Mouse (Mus musculus): ENCODE measurements around the gene Ifih1. TPM values are rescaled to one million over a fixed set of nuclear protein-coding genes. Genes with fewer than 3 reads are reported as not detected.

Ifih1 gene
- total and polyA plus RNA-seq, 2 experiments from 2014 or later: 2.0 to 3.5 TPM

DNA sequence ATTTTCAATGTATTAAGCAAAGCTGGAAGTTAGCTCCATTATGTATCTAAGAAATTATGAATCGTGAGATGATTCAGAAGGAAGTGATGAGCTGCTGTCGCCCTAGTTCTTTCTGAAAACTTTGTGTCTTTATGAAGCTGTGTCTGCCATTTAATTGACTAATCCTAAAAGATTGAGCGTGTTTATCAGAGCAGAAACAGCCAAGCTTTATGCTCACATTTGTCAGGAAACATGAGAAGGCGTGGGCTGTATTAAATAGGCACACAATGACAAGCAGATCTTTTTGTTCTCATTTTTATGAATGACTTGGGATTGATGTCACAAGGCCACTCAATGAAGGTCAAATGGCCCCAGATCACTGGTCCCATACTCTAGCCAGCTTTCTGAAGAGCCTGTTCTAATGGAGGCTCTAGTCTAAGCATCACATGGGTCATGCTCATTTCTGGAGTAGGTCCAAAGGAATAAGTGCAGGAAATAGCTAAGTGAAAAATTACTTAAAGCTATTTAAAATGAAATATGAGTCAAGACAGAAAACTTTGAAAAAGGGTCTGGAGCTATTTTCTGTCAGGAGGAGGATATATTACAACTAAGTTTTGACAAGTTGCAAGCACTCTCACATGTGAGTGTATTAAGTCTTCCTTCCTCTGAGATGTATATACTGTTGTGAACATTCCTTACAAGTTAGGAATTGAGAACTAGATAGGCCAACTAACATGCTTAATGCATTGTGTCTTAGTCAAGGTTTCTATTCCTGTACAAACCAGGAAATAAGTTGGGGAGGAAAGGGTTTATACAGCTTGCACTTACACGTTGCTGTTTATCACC lies 83.2 kb downstream of the Ifih1 start:
- TF ChIP-seq CTCF (IDR thresholded peaks at IDR 0.05; ENCODE audit: low read depth): no peak
- WGBS: 67% methylated on average over 5 of the region's 5 CpGs
- Histone ChIP-seq H3K4me1 (ENCODE audit: insufficient read depth, low read length) (no peaks in the 10 kb centered on the region), H3K4me3 (ENCODE audit: low read length) (no peak overlapping the region), H3K27ac (no peak overlapping the region), H3K9ac (replicated peaks; ENCODE audit: low read length) (no peak overlapping the region), H3K9me3 (ENCODE audit: low read length) (no peaks in the 10 kb centered on the region), H3K4me2 (ENCODE audit: low read depth, low read length) (no peak overlapping the region), H3K27me3 (ENCODE audit: insufficient read depth, low read length) (no peaks in the 10 kb centered on the region), H3K36me3 (ENCODE audit: insufficient read depth, low read length) (no peaks in the 10 kb centered on the region)
- DNase-seq (ENCODE audit: low spot score): no peak
- ATAC-seq: no peak

DNA sequence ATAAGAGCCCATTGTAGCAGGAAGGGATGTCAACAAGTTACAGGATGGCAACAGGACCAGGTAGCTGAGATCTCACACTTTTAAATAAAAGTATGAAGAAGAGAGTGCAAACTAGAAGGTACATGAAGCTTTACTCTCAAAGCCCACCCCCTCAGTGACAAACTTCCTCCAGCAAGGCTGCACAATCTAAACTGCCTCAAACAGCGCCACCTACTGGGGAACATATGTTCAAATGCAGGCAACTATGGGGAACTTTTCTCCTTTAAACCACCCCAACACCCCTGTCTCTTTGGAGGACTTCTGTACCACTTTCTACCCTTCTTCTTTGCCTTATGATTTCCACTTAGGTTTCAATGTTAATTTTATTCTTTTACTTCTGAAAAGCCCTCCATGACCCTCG lies 88.6 kb downstream of the Ifih1 start:
- Histone ChIP-seq H3K4me2 (ENCODE audit: low read depth, low read length) (no peak overlapping the region), H3K9me3 (ENCODE audit: low read length) (no peaks in the 10 kb centered on the region), H3K27me3 (ENCODE audit: insufficient read depth, low read length) (no peaks in the 10 kb centered on the region), H3K36me3 (ENCODE audit: insufficient read depth, low read length) (no peaks in the 10 kb centered on the region), H3K4me1 (ENCODE audit: insufficient read depth, low read length) (no peaks in the 10 kb centered on the region), H3K4me3 (ENCODE audit: low read length) (no peak overlapping the region), H3K27ac (no peak overlapping the region), H3K9ac (replicated peaks; ENCODE audit: low read length) (no peak overlapping the region)
- DNase-seq (ENCODE audit: low spot score) (no peak), ATAC-seq (no peak)
- WGBS: 77% methylated on average over 2 of the region's 2 CpGs
- peak; percentile 30; the same call in 1 of the 2 replicates for TF ChIP-seq CTCF (IDR thresholded peaks at IDR 0.05; ENCODE audit: low read depth)

DNA sequence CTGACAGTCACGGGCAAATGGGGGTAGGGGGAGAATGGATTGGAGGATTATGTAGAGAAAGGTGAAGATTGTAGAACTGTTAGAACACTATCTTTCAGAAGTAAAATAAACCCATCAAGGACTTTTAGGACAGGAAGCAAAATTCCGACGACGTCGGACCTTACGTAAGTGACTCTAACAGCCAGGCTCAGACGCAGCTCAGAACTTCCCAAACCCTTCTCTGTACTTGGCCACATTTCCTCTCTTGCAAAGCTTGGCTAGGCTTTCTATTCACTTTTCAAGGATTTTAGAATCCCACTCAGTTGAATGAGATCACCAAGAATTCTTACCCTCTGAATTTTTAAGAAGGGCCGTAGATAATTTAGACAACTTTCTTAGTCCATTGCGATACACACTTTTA lies 89.7 kb downstream of the Ifih1 start:
- H3K9ac ChIP-seq (replicated peaks; ENCODE audit: low read length): no peak overlapping the region
- no peak for DNase-seq (ENCODE audit: low spot score)
- no peaks in the 10 kb centered on the region for H3K36me3 ChIP-seq (ENCODE audit: insufficient read depth, low read length)
- H3K9me3 ChIP-seq (ENCODE audit: low read length): no peaks in the 10 kb centered on the region
- ATAC-seq: no peak
- no peak overlapping the region for H3K4me3 ChIP-seq (ENCODE audit: low read length)
- no peak for TF ChIP-seq CTCF (IDR thresholded peaks at IDR 0.05; ENCODE audit: low read depth)
- no peak overlapping the region for H3K27ac ChIP-seq
- no peak overlapping the region for H3K4me2 ChIP-seq (ENCODE audit: low read depth, low read length)
- 93% methylated on average over 9 of the region's 9 CpGs for WGBS
- H3K4me1 ChIP-seq (ENCODE audit: insufficient read depth, low read length): no peaks in the 10 kb centered on the region
- H3K27me3 ChIP-seq (ENCODE audit: insufficient read depth, low read length): no peaks in the 10 kb centered on the region

DNA sequence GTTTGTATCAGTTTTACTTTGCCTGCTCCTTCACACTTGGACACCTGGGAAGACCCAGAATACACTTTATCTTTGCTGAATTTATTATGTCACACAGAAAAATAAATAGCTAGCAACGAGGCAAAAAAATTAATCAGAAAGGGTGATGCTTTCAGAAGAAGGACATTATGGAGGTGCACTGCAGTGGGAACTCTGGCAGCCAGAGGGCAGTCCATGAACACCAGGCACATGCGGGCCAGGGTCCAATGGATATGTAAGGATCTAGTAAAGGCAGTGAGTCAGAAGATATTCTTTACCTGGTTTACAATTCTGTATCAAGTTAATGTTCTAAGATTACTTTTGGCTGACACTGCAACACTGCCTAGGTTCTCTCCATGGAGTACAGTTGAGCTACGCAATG lies 96.4 kb downstream of the Ifih1 start:
- Histone ChIP-seq H3K27ac (no peak overlapping the region), H3K4me2 (ENCODE audit: low read depth, low read length) (no peak overlapping the region), H3K9me3 (ENCODE audit: low read length) (no peaks in the 10 kb centered on the region), H3K4me3 (ENCODE audit: low read length) (no peak overlapping the region), H3K4me1 (ENCODE audit: insufficient read depth, low read length) (no peaks in the 10 kb centered on the region), H3K27me3 (ENCODE audit: insufficient read depth, low read length) (no peaks in the 10 kb centered on the region), H3K36me3 (ENCODE audit: insufficient read depth, low read length) (no peaks in the 10 kb centered on the region), H3K9ac (replicated peaks; ENCODE audit: low read length) (no peak overlapping the region)
- 83% methylated on average over 3 of the region's 3 CpGs for WGBS
- TF ChIP-seq CTCF (IDR thresholded peaks at IDR 0.05; ENCODE audit: low read depth): peak; percentile 37; the same call in 1 of the 2 replicates
- DNase-seq (ENCODE audit: low spot score): no peak
- no peak for ATAC-seq

DNA sequence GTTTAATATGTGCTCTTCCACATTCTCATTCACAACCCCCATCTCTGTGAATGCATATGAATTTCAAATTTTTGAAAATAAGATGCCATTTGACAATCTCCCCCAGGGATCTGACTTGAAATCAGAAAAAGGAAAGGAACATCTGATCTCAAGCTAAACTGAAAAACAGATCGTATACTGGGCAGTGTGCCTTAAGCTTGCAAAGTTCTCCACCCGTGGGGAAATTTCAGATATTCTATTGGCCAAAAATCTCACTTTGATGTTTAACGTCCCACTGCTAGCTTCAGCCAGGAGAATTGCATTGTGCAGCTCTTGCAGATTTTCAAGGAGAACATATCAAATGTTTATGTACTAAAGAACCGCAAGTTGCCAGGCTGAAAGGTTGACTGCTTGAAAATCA lies 96.9 kb downstream of the Ifih1 start:
- no peak for TF ChIP-seq CTCF (IDR thresholded peaks at IDR 0.05; ENCODE audit: low read depth)
- Histone ChIP-seq H3K9me3 (ENCODE audit: low read length) (no peaks in the 10 kb centered on the region), H3K9ac (replicated peaks; ENCODE audit: low read length) (no peak overlapping the region), H3K36me3 (ENCODE audit: insufficient read depth, low read length) (no peaks in the 10 kb centered on the region), H3K27me3 (ENCODE audit: insufficient read depth, low read length) (no peaks in the 10 kb centered on the region), H3K4me1 (ENCODE audit: insufficient read depth, low read length) (no peaks in the 10 kb centered on the region), H3K27ac (no peak overlapping the region), H3K4me2 (ENCODE audit: low read depth, low read length) (no peak overlapping the region), H3K4me3 (ENCODE audit: low read length) (no peak overlapping the region)
- DNase-seq (ENCODE audit: low spot score) (no peak), ATAC-seq (no peak)
- WGBS: 78% methylated on average over 4 of the region's 4 CpGs

DNA sequence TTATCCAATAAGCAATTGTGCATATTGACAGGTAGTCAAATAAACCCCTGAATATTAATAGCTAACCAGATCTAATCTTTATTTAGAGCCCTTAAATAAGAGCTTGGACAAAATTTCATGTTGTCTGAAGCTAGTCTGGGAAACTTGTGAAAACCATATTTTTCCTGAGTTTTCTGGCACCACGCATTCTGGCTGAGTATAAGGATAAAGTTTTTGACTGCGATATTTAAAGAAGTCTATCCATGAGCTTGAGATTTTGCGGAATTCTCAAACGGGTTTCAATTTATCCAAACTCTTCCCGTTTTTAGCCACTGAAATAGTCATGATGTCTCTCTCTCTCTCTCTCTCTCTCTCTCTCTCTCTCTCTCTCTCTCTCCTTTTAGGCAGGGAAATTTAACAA lies 98.0 kb downstream of the Ifih1 start:
- Histone ChIP-seq H3K36me3 (ENCODE audit: insufficient read depth, low read length) (no peaks in the 10 kb centered on the region), H3K27ac (no peak overlapping the region), H3K4me1 (ENCODE audit: insufficient read depth, low read length) (no peaks in the 10 kb centered on the region), H3K9me3 (ENCODE audit: low read length) (no peaks in the 10 kb centered on the region), H3K9ac (replicated peaks; ENCODE audit: low read length) (no peak overlapping the region), H3K4me3 (ENCODE audit: low read length) (no peak overlapping the region), H3K27me3 (ENCODE audit: insufficient read depth, low read length) (no peaks in the 10 kb centered on the region), H3K4me2 (ENCODE audit: low read depth, low read length) (no peak overlapping the region)
- ATAC-seq (no peak), DNase-seq (ENCODE audit: low spot score) (no peak)
- WGBS: 94% methylated on average over 5 of the region's 5 CpGs
- no peak for TF ChIP-seq CTCF (IDR thresholded peaks at IDR 0.05; ENCODE audit: low read depth)

Other genes with a start within 250 kb of the Ifih1 start
- 2.2 and 5.0 TPM in 2 replicates for gene Dpp4, start 234.0 kb downstream of the Ifih1 start, total RNA-seq (2014; rRNA removed)
- 2.3 and 3.2 TPM in 2 replicates for gene Dpp4, start 234.0 kb downstream of the Ifih1 start, polyA plus RNA-seq (2015; fragmentation: Nextera tagmentation; extraction: Ambion mirVana)
- gene Gcg, start 162.6 kb downstream of the Ifih1 start, total RNA-seq (2014; rRNA removed): 0.29 and 0.42 TPM in 2 replicates
- 1.1 and 1.9 TPM in 2 replicates for gene Gcg, start 162.6 kb downstream of the Ifih1 start, polyA plus RNA-seq (2015; fragmentation: Nextera tagmentation; extraction: Ambion mirVana)
- 0.31 and 2.1 TPM in 2 replicates for gene Fap, start 72.2 kb downstream of the Ifih1 start, total RNA-seq (2014; rRNA removed)
- 0.82 and 0.99 TPM in 2 replicates for gene Fap, start 72.2 kb downstream of the Ifih1 start, polyA plus RNA-seq (2015; fragmentation: Nextera tagmentation; extraction: Ambion mirVana)
- 2.4 and 2.7 TPM in 2 replicates for gene Gca, start 18.0 kb upstream of the Ifih1 start, total RNA-seq (2014; rRNA removed)
- gene Gca, start 18.0 kb upstream of the Ifih1 start, polyA plus RNA-seq (2015; fragmentation: Nextera tagmentation; extraction: Ambion mirVana): 4.1 and 4.3 TPM in 2 replicates